ENCODE assay signal across 11 mouse cellular contexts in the genomic region with DNA sequence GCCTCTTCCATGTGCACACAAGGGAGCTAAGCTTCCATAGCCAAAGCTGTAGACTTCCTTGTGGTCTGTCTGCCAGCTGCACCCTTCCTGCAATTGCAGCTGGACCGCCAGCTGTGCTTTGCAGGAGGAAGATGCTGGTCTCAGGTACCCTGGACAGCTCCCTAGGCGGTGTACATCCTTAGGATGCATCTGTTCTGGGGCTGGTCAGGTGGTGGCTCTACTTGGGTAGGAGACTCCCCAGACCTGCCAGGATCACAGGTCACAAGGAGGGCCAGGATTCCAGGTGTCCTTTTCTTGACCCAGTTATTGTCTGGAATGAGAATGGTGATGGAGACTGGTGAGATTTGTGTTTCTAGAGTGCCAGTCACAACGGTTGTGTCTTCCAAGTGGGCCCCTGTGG. TPM values are rescaled to one million over a fixed set of nuclear protein-coding genes. Genes with fewer than 3 reads are reported as not detected.
DNase-seq lines count a peak whose midpoint lies in the region; ATAC-seq and TF ChIP-seq lines count a peak whose summit lies in the region.
"Had no signal": no experiment of that assay in that cellular context is flagged by ENCODE, and none has a peak within 500 bp of the region (broad histone marks: within the 10 kb centered on the region; RNA-seq: fewer than 3 reads in every experiment).

No protein-coding gene starts in this region.

- WGBS in liver, embryonic 12.5 days (ENCODE audit: insufficient replicate concordance) = 32% methylated on average over 3 of the region's 3 CpGs

- peaks cover 9% of the 10 kb centered on the region; the same call in 1 of the 2 replicates for H3K4me1 ChIP-seq in liver, embryonic 12.5 days

- no peak for TF ChIP-seq POLR2A in myocyte (IDR thresholded peaks at IDR 0.05; ENCODE audit: insufficient read length, low read depth)

- H3K9me3 ChIP-seq in liver, embryonic 12.5 days (replicated peaks) = no peaks in the 10 kb centered on the region
- H3K9me3 ChIP-seq: heart, embryonic 13.5 days; limb, embryonic 13.5 days had no signal

- peak; percentile 57 for DNase-seq in adrenal gland, postnatal 10 days
- DNase-seq in adrenal gland, adult 8-10 months = no peak
- DNase-seq in liver = peak; percentile 28
- DNase-seq in embryo, embryonic 10.5 days (ENCODE audit: low spot score) = peak; percentile 45
- DNase-seq in layer of hippocampus, postnatal 36 days = no peak
- no peak for DNase-seq in lung, postnatal 14 days
- DNase-seq: cerebellum, adult 9-10 months had no signal

- H3K27ac ChIP-seq in liver, embryonic 12.5 days = no peak overlapping the region
- H3K27ac ChIP-seq: heart, embryonic 13.5 days; limb, embryonic 13.5 days had no signal

- H3K9ac ChIP-seq in liver, embryonic 12.5 days = no peak overlapping the region
- H3K9ac ChIP-seq: heart, embryonic 13.5 days; limb, embryonic 13.5 days had no signal

- no peak for ATAC-seq in liver, embryonic 12.5 days

- H3K36me3 ChIP-seq in liver, embryonic 12.5 days = no peaks in the 10 kb centered on the region
- no peaks in the 10 kb centered on the region for H3K36me3 ChIP-seq in myocyte (ENCODE audit: control insufficient read depth, insufficient read depth)
- H3K36me3 ChIP-seq: heart, embryonic 13.5 days; limb, embryonic 13.5 days had no signal

- no peak overlapping the region for H3K4me3 ChIP-seq in liver, embryonic 12.5 days
- H3K4me3 ChIP-seq in myocyte = no peak overlapping the region
- H3K4me3 ChIP-seq: heart, embryonic 13.5 days; limb, embryonic 13.5 days had no signal

- peaks cover 59% of the 10 kb centered on the region for H3K27me3 ChIP-seq in liver, embryonic 12.5 days (replicated peaks)
- peaks cover 43% of the 10 kb centered on the region for H3K27me3 ChIP-seq in myocyte (ENCODE audit: control insufficient read depth, insufficient read depth, insufficient read length)

- H3K4me2 ChIP-seq in liver, embryonic 12.5 days = no peak overlapping the region
- no peak overlapping the region for H3K4me2 ChIP-seq in myocyte (ENCODE audit: low read depth)
- H3K4me2 ChIP-seq: heart, embryonic 13.5 days; limb, embryonic 13.5 days had no signal

- H3ac ChIP-seq in myocyte (ENCODE audit: control insufficient read depth, insufficient read length) = no peak overlapping the region

- no peaks in the 10 kb centered on the region for H3K79me2 ChIP-seq in myocyte (ENCODE audit: control insufficient read depth, insufficient read depth)

TF ChIP-seq in myocyte, 11 proteins besides CTCF, POLR2A, EP300 and RAD21:
- TF ChIP-seq USF1 (IDR thresholded peaks at IDR 0.05; ENCODE audit: low read depth) (no peak), MAX (IDR thresholded peaks at IDR 0.05; ENCODE audit: low read depth) (no peak), POLR2AphosphoS2 (IDR thresholded peaks at IDR 0.05; ENCODE audit: insufficient read length, low read depth) (no peak), TCF12 (IDR thresholded peaks at IDR 0.05; ENCODE audit: insufficient read depth, poor library complexity, severe bottlenecking) (no peak), REST (IDR thresholded peaks at IDR 0.05; ENCODE audit: insufficient read depth, insufficient read length) (peak; percentile 80)

RNA-seq across cellular contexts. Expression of a gene that starts 3.6 kb away (rescaled TPM):
- total RNA-seq in adrenal gland, postnatal 10 days (2021) = under 1 TPM; 0.57 to 0.61 TPM
- 1 to 10 TPM; 1.3 to 1.7 (median 1.4) TPM for total RNA-seq in adrenal gland, adult 8-10 months (2022)
- polyA plus RNA-seq in liver, embryonic 12.5 days (2016; fragmentation: Nextera tagmentation; extraction: Ambion mirVana) = 0.23 and 0.26 TPM in 2 replicates
- not detected for polyA plus RNA-seq in myocyte (2012; fragmentation: generic; extraction: Trizol)
- total RNA-seq in layer of hippocampus, postnatal 36 days (2021) = 10 to 100 TPM; 51.7 to 53.4 TPM

Comparison
In these comparisons a context has a peak if more than half of its experiments do, and no peak if none do; other contexts are left out.
1. DNase-seq: peak in adrenal gland, postnatal 10 days (single experiment), liver (single experiment) and embryo, embryonic 10.5 days (single experiment); none in adrenal gland, adult 8-10 months (single experiment), layer of hippocampus, postnatal 36 days (0 of 2) and lung, postnatal 14 days (single experiment).
2. RNA of a gene that starts 3.6 kb away (total RNA-seq): 51.7 to 53.4 TPM in layer of hippocampus, postnatal 36 days; 1.3 to 1.7 TPM in adrenal gland, adult 8-10 months and 0.57 to 0.61 TPM in adrenal gland, postnatal 10 days; every median in the first group is over 10 times any median in the second.